Mouse (Mus musculus) myocyte (in vitro differentiated cells): Measurements from ENCODE around the gene Ccdc17. TPM values are rescaled to one million over a fixed set of nuclear protein-coding genes. Genes with fewer than 3 reads are reported as not detected.

Experiments used
- H3K27me3 ChIP-seq: one replicate; pipeline ENCODE4 v1.6.1; 2011; ENCODE audit not compliant: control insufficient read depth, insufficient read depth, insufficient read length
- H3K36me3 ChIP-seq: one replicate; pipeline ENCODE4 v1.6.1; 2011; ENCODE audit not compliant: control insufficient read depth, insufficient read depth
- H3K4me2 ChIP-seq: one replicate; pipeline ENCODE4 v1.6.1; 2011; ENCODE audit warnings: low read depth, control low read depth
- H3K4me3 ChIP-seq: one replicate; pipeline ENCODE4 v1.5.1; 2011; ENCODE audit warnings: mild to moderate bottlenecking, control low read depth, moderate library complexity
- H3K79me2 ChIP-seq: one replicate; pipeline ENCODE4 v1.6.1; 2011; ENCODE audit not compliant: control insufficient read depth, insufficient read depth
- H3ac ChIP-seq: one replicate; pipeline ENCODE4 v1.6.1; 2011; ENCODE audit not compliant: control insufficient read depth, insufficient read length
- CEBPB ChIP-seq: IDR thresholded peaks from 2 replicates; pipeline ENCODE4 v1.6.1; 2011; ENCODE audit warnings: mild to moderate bottlenecking, moderate library complexity; ENCODE audit not compliant: poor library complexity, insufficient read depth, severe bottlenecking
- E2F4 ChIP-seq: IDR thresholded peaks from one replicate; pipeline ENCODE4 v1.6.1; 2011; ENCODE audit warnings: mild to moderate bottlenecking, control low read depth, moderate library complexity; ENCODE audit not compliant: insufficient read depth
- MAX ChIP-seq: IDR thresholded peaks from one replicate; pipeline ENCODE4 v1.6.1; 2011; ENCODE audit warnings: low read depth, mild to moderate bottlenecking, control low read depth
- MYOD1 ChIP-seq, 3 experiments: IDR thresholded peaks; one replicate each; pipeline ENCODE4 v1.6.1; 2011; ENCODE audit warnings: control low read depth in 2 of 3, low read depth in 2 of 3, mild to moderate bottlenecking in 2 of 3, moderate library complexity in 1 of 3; ENCODE audit not compliant: insufficient read length in 2 of 3, control insufficient read depth in 1 of 3
- MYOG ChIP-seq, 3 experiments: IDR thresholded peaks; one replicate each; pipeline ENCODE4 v1.6.1; 2011; ENCODE audit warnings: control low read depth in 2 of 3, low read depth in 2 of 3, mild to moderate bottlenecking in 2 of 3; ENCODE audit not compliant: insufficient read length in 2 of 3, control insufficient read depth in 1 of 3, insufficient read depth in 1 of 3
- POLR2A ChIP-seq: IDR thresholded peaks from one replicate; pipeline ENCODE4 v1.6.1; 2011; ENCODE audit warnings: low read depth, mild to moderate bottlenecking, control low read depth, moderate library complexity; ENCODE audit not compliant: insufficient read length
- POLR2AphosphoS2 ChIP-seq: IDR thresholded peaks from one replicate; pipeline ENCODE4 v1.6.1; 2011; ENCODE audit warnings: low read depth, control low read depth; ENCODE audit not compliant: insufficient read length
- REST ChIP-seq: IDR thresholded peaks from one replicate; pipeline ENCODE4 v1.6.1; 2011; ENCODE audit warnings: mild to moderate bottlenecking, control low read depth, moderate library complexity; ENCODE audit not compliant: insufficient read depth, insufficient read length
- SRF ChIP-seq: IDR thresholded peaks from one replicate; pipeline ENCODE4 v1.6.1; 2011; ENCODE audit warnings: low read depth; ENCODE audit not compliant: control insufficient read depth, insufficient read length
- TCF12 ChIP-seq: IDR thresholded peaks from one replicate; pipeline ENCODE4 v1.6.1; 2011; ENCODE audit warnings: mild to moderate bottlenecking, control low read depth; ENCODE audit not compliant: poor library complexity, insufficient read depth, severe bottlenecking
- TCF3 ChIP-seq: IDR thresholded peaks from one replicate; pipeline ENCODE4 v1.6.1; 2011; ENCODE audit warnings: low read depth, control low read depth; ENCODE audit not compliant: insufficient read length
- USF1 ChIP-seq: IDR thresholded peaks from one replicate; pipeline ENCODE4 v1.6.1; 2011; ENCODE audit warnings: low read depth, mild to moderate bottlenecking, control low read depth, moderate library complexity
- polyA plus RNA-seq: library from polyadenylated mRNA; unstranded; fragments of >200 nt; fragmentation: generic; extraction: Trizol; gene quantifications from one replicate; pipeline ENCODE4 v1.2.1, GENCODE M21; 2012; ENCODE audit warnings: missing spikeins

Gene Ccdc17
- polyA plus RNA-seq, 1 experiment: 0.55 TPM

GRCm38 (mm10) chr4:116557306-116558121, 38.9 kb upstream of the Ccdc17 start, which contains the start of gene Gpbp1l1:
Gene Gpbp1l1, plus strand, starts transcription at chr4:116557658.
- Histone ChIP-seq H3ac (peak within 1 kb of the TSS; percentile 46), H3K79me2 (peaks cover 62% of the 10 kb centered on the region), H3K36me3 (peaks cover 8% of the 10 kb centered on the region), H3K4me2 (peak within 1 kb of the TSS; percentile 92), H3K4me3 (peak within 1 kb of the TSS; percentile 66), H3K27me3 (no peaks in the 10 kb centered on the region)
- no peak for TF ChIP-seq TCF3
- TF ChIP-seq E2F4: no peak
- peak; percentile 51 for TF ChIP-seq SRF
- peak; percentile 64 for TF ChIP-seq POLR2A

- H3K79me2 ChIP-seq: peaks cover 70% of the 10 kb centered on the region
- peak overlapping the region; percentile 89 for H3K4me2 ChIP-seq
- peak overlapping the region; percentile 66 for H3K4me3 ChIP-seq
- peak overlapping the region; percentile 46 for H3ac ChIP-seq
- TF ChIP-seq MAX (no peak), POLR2A (no peak), MYOD1 (IDR thresholded peaks at IDR 0.05; ENCODE audit: control insufficient read depth in 1 of 3, insufficient read length in 2 of 3, low read depth in 2 of 3) (no peak), CEBPB (no peak), SRF (no peak), USF1 (no peak), MYOG (IDR thresholded peaks at IDR 0.05; ENCODE audit: control insufficient read depth in 1 of 3, insufficient read depth in 1 of 3, insufficient read length in 2 of 3, low read depth in 2 of 3) (no peak), E2F4 (no peak), TCF3 (no peak), TCF12 (no peak), REST (no peak), POLR2AphosphoS2 (no peak)
- no peaks in the 10 kb centered on the region for H3K27me3 ChIP-seq
- H3K36me3 ChIP-seq: peaks cover 3% of the 10 kb centered on the region
Observed at GRCm38 (mm10) chr4:116558151-116558882, 38.1 kb upstream of the Ccdc17 start.

GRCm38 (mm10) chr4:116595793-116596192, 661 bp upstream of the Ccdc17 start:
- Histone ChIP-seq H3K27me3 (no peaks in the 10 kb centered on the region), H3ac (no peak overlapping the region), H3K36me3 (peaks cover 14% of the 10 kb centered on the region), H3K4me2 (no peak overlapping the region), H3K4me3 (no peak overlapping the region), H3K79me2 (no peaks in the 10 kb centered on the region)
- TF ChIP-seq MYOD1 (IDR thresholded peaks at IDR 0.05; ENCODE audit: control insufficient read depth in 1 of 3, insufficient read length in 2 of 3, low read depth in 2 of 3) (no peak), USF1 (no peak)

- H3K79me2 ChIP-seq: no peaks in the 10 kb centered on the region
- peak overlapping the region; percentile 5 for H3ac ChIP-seq
- H3K36me3 ChIP-seq: peaks cover 25% of the 10 kb centered on the region
- peak; percentile 70 for TF ChIP-seq POLR2AphosphoS2
- TF ChIP-seq POLR2A: peak; percentile 59
- no peak for TF ChIP-seq MAX
- TF ChIP-seq SRF: no peak
- TF ChIP-seq MYOG (IDR thresholded peaks at IDR 0.05; ENCODE audit: control insufficient read depth in 1 of 3, insufficient read depth in 1 of 3, insufficient read length in 2 of 3, low read depth in 2 of 3): peak in 1 of 3 experiments; percentile 9
- H3K4me2 ChIP-seq: peak overlapping the region; percentile 84
- H3K27me3 ChIP-seq: no peaks in the 10 kb centered on the region
- peak overlapping the region; percentile 59 for H3K4me3 ChIP-seq
Observed at GRCm38 (mm10) chr4:116596978-116597881, 776 bp downstream of the Ccdc17 start.

GRCm38 (mm10) chr4:116612621-116613020, 16.2 kb downstream of the Ccdc17 start:
- Histone ChIP-seq H3K4me3 (no peak overlapping the region), H3ac (no peak overlapping the region), H3K79me2 (peaks cover 9% of the 10 kb centered on the region), H3K4me2 (no peak overlapping the region), H3K27me3 (no peaks in the 10 kb centered on the region), H3K36me3 (peaks cover 58% of the 10 kb centered on the region)
- TF ChIP-seq USF1: no peak
- TF ChIP-seq MAX: no peak
- no peak for TF ChIP-seq POLR2AphosphoS2
- no peak for TF ChIP-seq CEBPB
- no peak for TF ChIP-seq TCF3
- TF ChIP-seq SRF: no peak
- TF ChIP-seq MYOD1 (IDR thresholded peaks at IDR 0.05; ENCODE audit: control insufficient read depth in 1 of 3, insufficient read length in 2 of 3, low read depth in 2 of 3): no peak
- no peak for TF ChIP-seq POLR2A
- TF ChIP-seq E2F4: no peak
- no peak for TF ChIP-seq TCF12
- no peak for TF ChIP-seq MYOG (IDR thresholded peaks at IDR 0.05; ENCODE audit: control insufficient read depth in 1 of 3, insufficient read depth in 1 of 3, insufficient read length in 2 of 3, low read depth in 2 of 3)
- TF ChIP-seq REST: no peak
